Mouse (Mus musculus) lung, postnatal 4 days (tissue): ENCODE results near the gene Tex30.

Experiments
- DNase-seq, 2 experiments: peaks; one replicate each; pipeline ENCODE4 v3.0.0; 2021

Tex30 gene

GRCm38 (mm10) chr1:44041797-44042554 lies 60.3 kb downstream of the Tex30 start:
- peak in 1 of 2 experiments; percentile 74 for DNase-seq
